Mouse (Mus musculus) myocyte (in vitro differentiated cells): Measurements from ENCODE around the gene Cc2d1a. TPM values are rescaled to one million over a fixed set of nuclear protein-coding genes. Genes with fewer than 3 reads are reported as not detected.
A peak's percentile ranks its signal among the peaks of the same experiment; 100 is the strongest.

Source experiments
- H3K27me3 ChIP-seq: one replicate; pipeline ENCODE4 v1.6.1; 2011; ENCODE audit not compliant: control insufficient read depth, insufficient read depth, insufficient read length
- H3K36me3 ChIP-seq: one replicate; pipeline ENCODE4 v1.6.1; 2011; ENCODE audit not compliant: control insufficient read depth, insufficient read depth
- H3K4me2 ChIP-seq: one replicate; pipeline ENCODE4 v1.6.1; 2011; ENCODE audit warnings: low read depth, control low read depth
- H3K4me3 ChIP-seq: one replicate; pipeline ENCODE4 v1.5.1; 2011; ENCODE audit warnings: mild to moderate bottlenecking, control low read depth, moderate library complexity
- H3K79me2 ChIP-seq: one replicate; pipeline ENCODE4 v1.6.1; 2011; ENCODE audit not compliant: control insufficient read depth, insufficient read depth
- H3ac ChIP-seq: one replicate; pipeline ENCODE4 v1.6.1; 2011; ENCODE audit not compliant: control insufficient read depth, insufficient read length
- CEBPB ChIP-seq: IDR thresholded peaks from 2 replicates; pipeline ENCODE4 v1.6.1; 2011; ENCODE audit warnings: mild to moderate bottlenecking, moderate library complexity; ENCODE audit not compliant: poor library complexity, insufficient read depth, severe bottlenecking
- E2F4 ChIP-seq: IDR thresholded peaks from one replicate; pipeline ENCODE4 v1.6.1; 2011; ENCODE audit warnings: mild to moderate bottlenecking, control low read depth, moderate library complexity; ENCODE audit not compliant: insufficient read depth
- MAX ChIP-seq: IDR thresholded peaks from one replicate; pipeline ENCODE4 v1.6.1; 2011; ENCODE audit warnings: low read depth, mild to moderate bottlenecking, control low read depth
- MYOD1 ChIP-seq, 3 experiments: IDR thresholded peaks; one replicate each; pipeline ENCODE4 v1.6.1; 2011; ENCODE audit warnings: control low read depth in 2 of 3, low read depth in 2 of 3, mild to moderate bottlenecking in 2 of 3, moderate library complexity in 1 of 3; ENCODE audit not compliant: insufficient read length in 2 of 3, control insufficient read depth in 1 of 3
- MYOG ChIP-seq, 3 experiments: IDR thresholded peaks; one replicate each; pipeline ENCODE4 v1.6.1; 2011; ENCODE audit warnings: control low read depth in 2 of 3, low read depth in 2 of 3, mild to moderate bottlenecking in 2 of 3; ENCODE audit not compliant: insufficient read length in 2 of 3, control insufficient read depth in 1 of 3, insufficient read depth in 1 of 3
- POLR2A ChIP-seq: IDR thresholded peaks from one replicate; pipeline ENCODE4 v1.6.1; 2011; ENCODE audit warnings: low read depth, mild to moderate bottlenecking, control low read depth, moderate library complexity; ENCODE audit not compliant: insufficient read length
- REST ChIP-seq: IDR thresholded peaks from one replicate; pipeline ENCODE4 v1.6.1; 2011; ENCODE audit warnings: mild to moderate bottlenecking, control low read depth, moderate library complexity; ENCODE audit not compliant: insufficient read depth, insufficient read length
- SRF ChIP-seq: IDR thresholded peaks from one replicate; pipeline ENCODE4 v1.6.1; 2011; ENCODE audit warnings: low read depth; ENCODE audit not compliant: control insufficient read depth, insufficient read length
- TCF12 ChIP-seq: IDR thresholded peaks from one replicate; pipeline ENCODE4 v1.6.1; 2011; ENCODE audit warnings: mild to moderate bottlenecking, control low read depth; ENCODE audit not compliant: poor library complexity, insufficient read depth, severe bottlenecking
- TCF3 ChIP-seq: IDR thresholded peaks from one replicate; pipeline ENCODE4 v1.6.1; 2011; ENCODE audit warnings: low read depth, control low read depth; ENCODE audit not compliant: insufficient read length
- USF1 ChIP-seq: IDR thresholded peaks from one replicate; pipeline ENCODE4 v1.6.1; 2011; ENCODE audit warnings: low read depth, mild to moderate bottlenecking, control low read depth, moderate library complexity
- polyA plus RNA-seq: library from polyadenylated mRNA; unstranded; fragments of >200 nt; fragmentation: generic; extraction: Trizol; gene quantifications from one replicate; pipeline ENCODE4 v1.2.1, GENCODE M21; 2012; ENCODE audit warnings: missing spikeins

The Cc2d1a gene
- polyA plus RNA-seq, 1 experiment = 25.3 TPM

DNA sequence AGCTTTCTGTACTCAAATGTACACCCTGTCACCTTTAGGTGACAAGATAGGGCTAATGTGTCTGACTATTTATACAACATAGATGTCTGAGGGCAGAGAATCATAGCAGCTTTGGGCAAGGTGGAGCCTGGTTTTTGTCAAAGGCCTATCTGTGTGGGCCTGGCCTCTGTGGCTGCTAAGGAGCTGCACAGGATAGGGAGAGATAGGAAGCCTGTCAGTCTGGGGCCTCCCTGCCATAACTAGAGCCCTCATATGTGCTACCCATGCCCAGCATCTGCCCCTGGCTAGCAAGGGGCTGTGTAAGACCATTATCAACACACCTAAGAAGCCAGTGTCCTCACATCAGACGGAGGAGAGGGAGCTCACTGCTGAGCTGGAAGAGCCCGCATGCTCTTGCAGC is 20.0 kb upstream of the Cc2d1a start:
- TF ChIP-seq MAX = no peak
- TF ChIP-seq REST = no peak
- TF ChIP-seq POLR2A = no peak
- no peak for TF ChIP-seq MYOD1 (IDR thresholded peaks at IDR 0.05; ENCODE audit: control insufficient read depth in 1 of 3, insufficient read length in 2 of 3, low read depth in 2 of 3)
- no peak for TF ChIP-seq TCF12
- no peak for TF ChIP-seq CEBPB
- TF ChIP-seq MYOG (IDR thresholded peaks at IDR 0.05; ENCODE audit: control insufficient read depth in 1 of 3, insufficient read depth in 1 of 3, insufficient read length in 2 of 3, low read depth in 2 of 3) = no peak
- TF ChIP-seq SRF = no peak
- H3ac ChIP-seq = no peak overlapping the region
- no peaks in the 10 kb centered on the region for H3K79me2 ChIP-seq
- no peaks in the 10 kb centered on the region for H3K36me3 ChIP-seq
- no peaks in the 10 kb centered on the region for H3K27me3 ChIP-seq
- no peak overlapping the region for H3K4me3 ChIP-seq
- H3K4me2 ChIP-seq = no peak overlapping the region

DNA sequence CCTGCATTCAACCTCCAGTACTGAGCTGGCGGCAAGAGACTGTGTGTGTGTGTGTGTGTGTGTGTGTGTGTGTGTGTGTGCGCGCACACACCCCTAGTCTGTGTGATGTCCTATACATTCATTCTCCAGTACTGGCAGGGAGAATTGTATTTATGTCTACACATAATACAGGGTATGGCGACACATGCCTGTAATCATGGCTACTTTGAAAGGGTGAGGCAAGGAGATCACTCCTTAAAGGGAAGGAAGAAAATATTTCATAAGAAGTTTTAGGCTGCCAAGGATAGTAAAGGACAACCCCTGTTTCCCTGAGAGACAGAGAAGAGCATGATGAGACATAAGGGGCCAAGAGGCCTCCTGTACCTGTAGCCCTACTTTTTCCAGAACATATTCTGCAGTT is 9.9 kb upstream of the Cc2d1a start:
- H3K79me2 ChIP-seq = no peaks in the 10 kb centered on the region
- TF ChIP-seq CEBPB = peak; percentile 73; the same call in 1 of the 2 replicates
- no peak for TF ChIP-seq TCF12
- H3K27me3 ChIP-seq = no peaks in the 10 kb centered on the region
- H3K36me3 ChIP-seq = no peaks in the 10 kb centered on the region
- H3K4me2 ChIP-seq = no peak overlapping the region
- H3ac ChIP-seq = no peak overlapping the region
- no peak overlapping the region for H3K4me3 ChIP-seq

DNA sequence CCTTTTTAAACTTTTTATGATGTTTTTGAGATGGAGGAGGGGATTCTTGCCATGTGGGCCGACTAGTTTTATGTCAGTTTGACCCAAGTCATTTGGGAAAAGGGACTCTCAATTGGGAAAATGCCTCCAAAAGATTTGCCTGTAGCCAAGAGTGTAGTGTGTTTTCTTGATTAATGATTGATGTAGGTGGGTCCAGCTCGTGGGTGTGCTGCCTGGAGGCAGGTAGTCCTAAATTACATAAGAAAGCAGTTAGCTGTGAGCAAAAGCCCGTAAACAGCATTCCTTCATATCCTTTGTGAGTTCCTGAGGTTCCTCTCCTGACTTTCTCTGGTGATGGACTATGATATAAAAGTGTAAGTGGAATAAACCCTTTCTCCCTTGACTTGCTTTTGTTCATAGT is 1.4 kb upstream of the Cc2d1a start:
- no peak overlapping the region for H3ac ChIP-seq
- peaks cover 4% of the 10 kb centered on the region for H3K79me2 ChIP-seq
- H3K36me3 ChIP-seq = no peaks in the 10 kb centered on the region
- TF ChIP-seq POLR2A (no peak), MYOG (IDR thresholded peaks at IDR 0.05; ENCODE audit: control insufficient read depth in 1 of 3, insufficient read depth in 1 of 3, insufficient read length in 2 of 3, low read depth in 2 of 3) (no peak)
- H3K27me3 ChIP-seq = no peaks in the 10 kb centered on the region
- no peak overlapping the region for H3K4me3 ChIP-seq
- no peak overlapping the region for H3K4me2 ChIP-seq

DNA sequence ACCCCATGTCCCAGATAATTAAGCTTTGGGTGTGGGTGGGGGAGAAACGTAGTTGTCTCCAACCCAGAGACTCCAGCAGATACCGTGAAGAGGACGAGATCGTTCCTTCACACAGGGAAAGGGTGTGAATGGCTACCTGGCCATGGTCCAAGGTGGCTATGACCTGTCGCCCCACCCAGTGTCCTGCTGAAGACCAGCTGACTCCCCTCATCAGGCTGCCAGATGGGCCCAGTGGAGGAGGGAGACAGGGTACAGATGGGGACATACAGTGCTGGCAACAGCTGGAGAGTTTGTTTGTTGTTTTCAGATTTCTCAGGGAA is 755 bp upstream of the Cc2d1a start:
- no peaks in the 10 kb centered on the region for H3K36me3 ChIP-seq
- TF ChIP-seq TCF3 (no peak), TCF12 (no peak), SRF (no peak), MYOG (IDR thresholded peaks at IDR 0.05; ENCODE audit: control insufficient read depth in 1 of 3, insufficient read depth in 1 of 3, insufficient read length in 2 of 3, low read depth in 2 of 3) (no peak), E2F4 (no peak), CEBPB (no peak), MYOD1 (IDR thresholded peaks at IDR 0.05; ENCODE audit: control insufficient read depth in 1 of 3, insufficient read length in 2 of 3, low read depth in 2 of 3) (no peak), REST (no peak), MAX (no peak), USF1 (no peak), POLR2A (no peak)
- H3K27me3 ChIP-seq = no peaks in the 10 kb centered on the region
- peak overlapping the region; percentile 70 for H3K4me3 ChIP-seq
- H3K79me2 ChIP-seq = peaks cover 4% of the 10 kb centered on the region
- H3K4me2 ChIP-seq = peak overlapping the region; percentile 77
- H3ac ChIP-seq = no peak overlapping the region

DNA sequence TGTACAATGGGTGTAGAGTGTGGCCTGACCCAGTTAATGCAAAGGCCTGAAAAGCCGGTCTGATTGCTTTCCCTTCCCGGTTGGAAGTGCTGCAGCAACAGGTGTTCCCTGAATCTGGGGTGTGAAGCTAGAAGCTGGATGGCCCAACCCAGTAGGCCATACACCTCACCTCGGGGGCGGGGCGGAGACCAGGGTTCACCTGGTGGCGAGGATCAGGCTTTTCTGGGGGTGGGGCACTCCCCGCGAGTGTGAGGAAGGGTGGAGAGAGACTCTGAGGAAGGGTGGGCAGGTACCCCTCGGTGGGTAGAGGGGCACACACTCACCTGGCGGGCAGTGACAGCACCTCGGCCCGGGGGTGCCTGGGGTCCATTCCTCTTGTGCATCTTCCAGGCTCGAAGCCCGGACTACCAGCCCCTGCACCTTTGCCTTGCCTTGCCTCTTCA is 391 bp downstream of the Cc2d1a start:
- Histone ChIP-seq H3K36me3 (no peaks in the 10 kb centered on the region), H3ac (peak overlapping the region; percentile 7), H3K4me3 (peak overlapping the region; percentile 70), H3K27me3 (no peaks in the 10 kb centered on the region), H3K79me2 (peaks cover 4% of the 10 kb centered on the region), H3K4me2 (peak overlapping the region; percentile 79)
- TF ChIP-seq TCF12 (no peak), MYOD1 (IDR thresholded peaks at IDR 0.05; ENCODE audit: control insufficient read depth in 1 of 3, insufficient read length in 2 of 3, low read depth in 2 of 3) (peak in 1 of 3 experiments; percentile 5)

DNA sequence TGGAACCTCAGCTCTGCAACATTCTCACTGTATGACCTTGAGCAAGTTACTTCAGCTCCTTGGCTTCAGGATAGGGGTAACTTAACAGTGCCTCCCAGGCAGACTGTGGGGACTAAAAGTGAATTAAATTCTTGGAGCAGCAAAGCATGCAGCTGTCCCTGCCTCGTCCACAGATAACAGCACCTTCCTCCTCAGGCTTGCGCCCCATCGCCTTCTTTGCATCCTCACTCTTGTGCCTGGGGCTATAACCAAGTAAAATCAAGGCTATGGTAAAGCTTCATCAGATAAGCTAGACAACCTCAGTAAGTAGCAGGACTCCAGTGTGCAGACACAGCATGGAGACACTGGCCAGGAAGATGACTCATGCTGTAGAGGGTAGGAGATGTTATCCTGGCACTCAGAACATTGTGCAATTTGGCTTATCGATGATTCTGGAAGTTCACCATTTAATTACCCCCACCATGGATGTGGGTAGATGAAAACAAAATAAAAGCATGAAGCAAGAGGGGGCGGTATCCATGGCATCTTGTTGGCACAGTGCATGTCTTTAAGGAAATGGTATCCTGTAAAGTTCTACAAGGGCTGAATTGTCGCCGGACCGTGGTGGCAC is 3.0 kb downstream of the Cc2d1a start:
- no peak overlapping the region for H3K4me3 ChIP-seq
- no peak overlapping the region for H3K4me2 ChIP-seq
- TF ChIP-seq TCF12 (no peak), CEBPB (peak; percentile 59)
- H3K36me3 ChIP-seq = peaks cover 7% of the 10 kb centered on the region
- H3K27me3 ChIP-seq = no peaks in the 10 kb centered on the region
- H3ac ChIP-seq = no peak overlapping the region
- H3K79me2 ChIP-seq = peaks cover 4% of the 10 kb centered on the region
